Mouse (Mus musculus): ENCODE results near the gene Parp11.

Parp11 gene

DNA sequence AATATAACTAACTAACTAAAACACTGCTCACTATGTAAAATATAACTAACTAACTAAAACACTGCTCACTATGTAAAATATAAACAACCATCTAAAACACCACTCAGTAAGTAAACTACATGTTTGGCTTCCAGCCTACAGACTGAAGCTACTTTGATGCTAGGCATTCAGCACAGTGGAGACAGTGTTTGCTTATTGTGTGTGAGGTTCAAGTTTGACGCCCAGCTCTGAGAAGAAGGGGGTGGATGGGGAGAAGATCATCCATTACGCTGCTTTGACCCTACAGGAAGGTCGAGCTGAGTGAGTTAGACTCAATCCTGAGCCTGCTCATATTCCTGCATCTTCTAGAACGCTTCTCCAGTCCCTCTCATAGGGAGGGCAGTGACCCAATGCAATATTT lies 4.1 kb upstream of the Parp11 start:
- ChIA-PET POLR2A (interaction anchor here in 1 of 4 experiments (1.4 kb wide), 1 partner anchor 48 kb away, joined by 4 read pairs; no protein-coding TSS in a partner anchor), CTCF (no interaction called here)

DNA sequence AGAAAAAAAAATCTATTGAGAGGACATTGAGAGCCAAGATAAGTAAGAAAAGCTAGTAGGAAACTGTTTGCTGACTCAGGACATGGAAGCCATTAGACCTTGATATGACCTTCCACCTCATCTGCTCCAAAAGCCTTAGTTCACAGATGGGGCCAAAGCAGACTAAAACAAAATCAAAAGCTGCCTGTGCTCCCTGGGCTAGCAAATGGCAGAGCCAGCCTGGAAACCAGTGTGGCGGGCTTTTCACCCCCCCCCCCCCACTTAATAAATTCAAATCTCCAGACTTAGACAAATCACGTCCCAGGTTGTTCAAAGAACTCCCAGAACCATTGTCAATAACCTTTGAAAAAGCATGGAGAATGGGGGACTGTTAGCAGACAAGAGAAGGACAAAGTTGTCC lies 2.7 kb upstream of the Parp11 start:
- ChIA-PET CTCF (no interaction called here), POLR2A (interaction anchor here in 1 of 4 experiments (1.4 kb wide), 1 partner anchor 9 kb away, joined by 3 read pairs; no protein-coding TSS in a partner anchor)

DNA sequence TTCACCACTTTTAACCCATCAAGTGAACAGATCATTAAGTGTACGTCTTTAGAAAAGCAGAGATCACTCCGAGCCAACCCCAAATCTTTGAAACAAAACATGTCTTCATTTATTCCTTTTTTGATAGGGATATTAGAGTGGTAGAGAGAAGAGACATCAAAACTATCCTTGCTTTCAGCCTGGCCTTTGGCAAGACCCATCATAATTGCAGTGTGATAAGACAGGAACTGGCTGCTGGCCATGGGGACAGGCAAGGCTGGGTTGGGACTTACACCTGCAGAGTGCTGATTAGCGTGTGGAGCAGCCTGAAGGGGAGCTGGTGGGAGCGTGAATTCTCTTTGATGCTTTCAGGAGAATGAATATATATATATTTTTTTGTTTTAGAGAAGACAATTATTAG lies 2.2 kb upstream of the Parp11 start:
- ChIA-PET CTCF (no interaction called here), POLR2A (interaction anchor here in 1 of 4 experiments (1.4 kb wide), 1 partner anchor 9 kb away, joined by 3 read pairs; no protein-coding TSS in a partner anchor)

DNA sequence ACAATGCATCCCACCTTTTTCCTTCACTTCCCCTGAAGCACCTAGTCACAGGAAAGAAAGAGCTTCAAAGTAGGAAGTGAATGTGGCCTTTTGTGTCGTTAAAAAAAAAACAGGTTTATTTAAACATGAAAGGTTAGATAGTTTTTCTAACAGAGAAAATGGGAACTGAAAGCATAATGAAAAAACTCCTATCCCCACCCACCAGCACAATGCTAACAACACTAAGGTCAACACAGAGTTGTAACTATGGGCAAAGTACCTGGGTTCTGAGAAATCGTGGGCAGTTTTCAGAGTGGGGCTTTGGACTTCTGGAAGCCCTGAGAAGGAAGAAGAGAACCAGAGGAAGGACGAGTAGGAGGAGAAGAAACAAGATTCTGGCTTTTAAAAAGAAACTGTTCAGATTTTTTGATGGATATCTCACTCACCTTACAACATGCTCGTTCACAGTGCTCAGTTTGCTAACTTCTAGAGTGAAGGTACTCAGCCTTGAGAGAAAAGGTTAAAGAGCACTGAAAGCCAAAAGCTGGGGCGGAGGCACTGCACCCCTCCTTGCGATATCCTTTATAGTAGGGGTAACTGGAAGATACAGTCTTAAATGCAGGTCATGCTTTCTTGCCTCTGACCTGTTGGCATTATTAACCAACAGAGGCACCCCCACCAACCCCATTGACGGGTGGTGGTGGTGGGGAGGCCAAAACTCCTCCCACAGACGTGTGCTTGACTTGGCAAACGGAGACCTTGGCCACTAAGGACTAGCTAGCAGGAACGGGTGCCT lies 1.2 kb downstream of the Parp11 start:
- POLR2A ChIA-PET, result interaction anchor here in 1 of 4 experiments (0.5 kb wide), 1 partner anchor 299 kb away, joined by 4 read pairs; no protein-coding TSS in a partner anchor
- CTCF ChIA-PET, result interaction anchor here in 1 of 4 experiments (0.7 kb wide), 1 partner anchor 78 kb away, joined by 3 read pairs; no protein-coding TSS in a partner anchor

DNA sequence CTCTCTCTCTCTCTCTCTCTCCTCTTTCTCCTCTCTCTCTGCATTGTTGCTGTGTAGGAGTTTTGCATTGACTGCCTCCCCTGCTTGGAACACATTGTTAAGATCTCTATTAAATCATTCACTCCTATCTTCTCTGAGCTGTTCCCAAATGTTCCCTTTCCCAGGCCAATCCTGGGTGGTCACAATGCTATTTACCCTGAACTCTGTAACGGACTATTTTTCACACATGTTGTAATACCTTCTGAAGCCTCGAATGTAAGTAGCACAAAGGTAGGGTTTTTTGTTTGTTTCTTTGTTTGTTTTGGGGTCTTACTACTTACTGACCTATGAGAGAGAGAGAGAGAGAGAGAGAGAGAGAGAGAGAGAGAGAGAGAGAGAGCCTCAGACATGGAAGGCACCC lies 2.2 kb downstream of the Parp11 start:
- ChIA-PET CTCF (interaction anchor here in 3 of 4 experiments (0.5 to 0.7 kb wide), 5 partner anchors 79 to 1017 kb away, joined by 3 to 6 read pairs (median 4); no protein-coding TSS in a partner anchor), POLR2A (interaction anchor here in 2 of 4 experiments (0.5 to 0.7 kb wide), 4 partner anchors 8 to 365 kb away, joined by 3 to 4 read pairs (median 4); no protein-coding TSS in a partner anchor)

DNA sequence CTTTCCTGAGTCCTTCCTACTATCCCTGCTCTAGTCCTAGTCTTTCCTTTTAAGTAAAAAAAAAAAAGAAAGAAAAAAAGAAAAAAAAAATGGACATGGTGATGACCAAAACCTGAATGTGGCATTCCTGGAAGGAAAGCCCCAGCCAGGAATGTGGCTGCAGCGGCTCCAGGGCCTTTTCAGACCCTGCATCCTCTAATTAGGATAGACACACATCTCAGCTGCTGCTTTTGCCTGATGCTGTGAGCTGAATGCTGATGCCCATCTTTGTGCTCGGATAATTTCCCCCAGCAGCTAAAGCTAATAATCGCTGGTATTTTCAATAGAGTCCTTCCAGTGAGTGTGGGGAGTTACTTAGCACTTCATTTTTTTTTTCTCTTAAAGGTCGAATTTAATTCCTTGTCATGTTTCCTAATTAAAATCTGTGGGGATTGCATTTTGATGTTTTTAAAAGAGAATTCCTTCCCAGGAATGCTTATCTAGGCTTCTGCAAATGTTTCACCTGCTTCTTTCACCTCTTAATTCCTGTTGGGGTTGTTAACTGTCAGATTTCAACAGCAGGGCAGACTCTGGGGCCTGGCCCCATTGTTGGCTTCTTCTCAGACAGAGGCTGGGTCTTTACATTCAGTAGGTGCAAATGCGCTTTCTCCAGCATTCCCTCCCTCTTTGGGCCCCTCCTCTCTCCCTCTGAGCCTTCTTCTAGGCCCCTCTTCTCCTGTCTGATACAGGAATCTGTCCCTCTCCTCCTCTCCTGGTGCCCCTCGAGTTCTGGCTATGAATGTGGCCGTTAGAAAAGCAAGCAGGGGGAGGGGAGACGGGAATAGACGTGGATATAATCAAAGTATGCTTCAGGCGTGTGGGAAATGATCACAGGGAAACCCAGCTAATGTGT lies 3.1 kb downstream of the Parp11 start:
- POLR2A ChIA-PET, result interaction anchor here in 2 of 4 experiments (0.7 kb wide), 2 partner anchors 9 to 366 kb away, joined by 3 to 4 read pairs; no protein-coding TSS in a partner anchor
- CTCF ChIA-PET, result interaction anchor here in 2 of 4 experiments (0.6 to 0.7 kb wide), 3 partner anchors 177 to 365 kb away, joined by 5 to 6 read pairs (median 5); no protein-coding TSS in a partner anchor

DNA sequence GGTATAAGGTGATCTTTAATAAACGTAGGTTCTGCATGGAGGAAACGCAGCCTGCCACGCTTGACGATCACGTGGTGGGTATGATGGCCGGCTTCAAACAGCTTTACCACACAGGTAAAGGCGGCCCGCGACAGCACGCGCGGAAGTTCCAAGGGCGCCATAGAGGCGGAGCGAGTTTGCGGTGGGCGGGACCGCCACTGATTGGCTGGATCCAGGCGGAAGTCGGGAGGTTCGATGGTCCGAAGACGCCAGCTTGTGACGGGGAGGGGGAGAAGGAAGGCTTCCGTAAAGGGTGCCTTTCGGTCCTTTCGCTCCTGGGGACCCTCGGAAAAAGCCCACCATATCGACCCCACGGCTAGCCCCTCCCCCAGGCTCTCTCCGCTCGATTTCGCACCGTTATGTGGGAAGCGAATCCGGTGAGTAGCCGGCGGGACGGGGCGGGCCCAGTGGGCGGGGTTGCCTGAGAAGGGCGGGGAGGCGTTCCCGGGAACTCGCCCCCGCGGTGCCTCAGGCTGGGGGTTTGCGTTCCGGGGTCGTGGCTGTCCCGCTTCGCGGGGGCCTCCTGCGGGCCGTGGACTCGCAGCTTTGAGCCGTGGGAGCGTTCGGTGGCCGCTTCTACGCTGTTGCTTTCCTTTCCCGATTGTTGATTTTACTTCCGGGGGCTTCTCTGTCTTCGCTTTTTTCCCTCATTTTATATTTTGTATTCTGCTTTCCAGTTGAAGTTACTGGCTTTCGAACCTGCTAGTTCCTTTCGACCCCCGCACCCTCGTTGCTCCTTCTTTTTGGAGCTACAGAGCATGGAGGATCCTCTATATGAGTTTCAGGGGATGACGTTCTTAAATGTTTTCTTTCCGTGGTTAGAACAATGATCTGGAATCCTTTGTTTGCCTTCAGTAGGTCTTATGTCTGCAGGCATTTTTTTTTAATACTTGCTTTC lies 7.0 kb downstream of the Parp11 start:
- ChIA-PET POLR2A (interaction anchor here in 3 of 4 experiments (0.8 to 1.5 kb wide), 9 partner anchors 10 to 838 kb away, joined by 3 to 5 read pairs (median 3); no protein-coding TSS in a partner anchor), CTCF (interaction anchor here in 3 of 4 experiments (0.5 to 1.2 kb wide), 5 partner anchors 71 to 514 kb away, joined by 3 read pairs; partner anchors contain the start of genes D6Wsu163e (in 1 of the 3) and Rad51ap1 (in 1 of the 3))

DNA sequence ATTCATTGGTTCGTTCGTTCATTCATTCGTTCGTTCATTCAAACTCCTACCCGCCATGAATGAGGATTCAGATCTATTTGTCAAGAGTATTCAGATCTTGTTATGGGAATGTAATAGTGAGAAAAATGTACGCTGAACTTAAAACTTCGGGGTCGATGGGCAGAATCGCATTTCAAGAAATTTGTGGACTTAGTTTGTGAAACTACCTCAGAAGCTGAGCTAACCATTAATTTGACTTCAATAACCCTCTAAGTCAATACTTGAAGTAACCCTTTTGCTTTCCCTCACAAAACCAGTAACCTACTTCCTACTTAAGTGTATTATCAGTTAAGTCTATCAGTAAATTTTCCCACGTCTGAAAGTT lies 7.7 kb downstream of the Parp11 start:
- POLR2A ChIA-PET, result interaction anchor here in 1 of 4 experiments (1.5 kb wide), 1 partner anchor 746 kb away, joined by 4 read pairs; no protein-coding TSS in a partner anchor
- CTCF ChIA-PET, result no interaction called here

DNA sequence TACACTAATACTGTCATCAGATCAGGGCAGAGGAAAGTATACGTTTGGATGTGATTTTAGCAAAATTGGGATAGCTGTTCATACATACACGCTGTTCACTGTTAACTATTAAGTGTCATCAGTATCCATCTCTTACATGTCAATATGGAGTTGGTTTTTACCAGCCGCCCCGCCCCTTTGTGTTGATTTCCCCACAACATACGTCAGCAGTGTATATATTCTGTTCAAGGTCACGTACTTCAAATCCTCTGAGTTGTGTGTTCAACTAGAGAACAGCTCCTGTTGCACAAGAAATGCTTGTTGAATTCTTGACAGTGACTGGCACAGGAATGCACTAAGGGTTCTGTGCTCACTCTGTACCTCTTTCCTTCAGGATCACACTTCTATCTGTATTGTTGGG lies 8.2 kb downstream of the Parp11 start:
- CTCF ChIA-PET, result interaction anchor here in 1 of 4 experiments (0.7 kb wide), 1 partner anchor 72 kb away, joined by 3 read pairs; no protein-coding TSS in a partner anchor
- POLR2A ChIA-PET, result interaction anchor here in 2 of 4 experiments (0.8 to 1.0 kb wide), 2 partner anchors 105 to 347 kb away, joined by 3 read pairs; no protein-coding TSS in a partner anchor

DNA sequence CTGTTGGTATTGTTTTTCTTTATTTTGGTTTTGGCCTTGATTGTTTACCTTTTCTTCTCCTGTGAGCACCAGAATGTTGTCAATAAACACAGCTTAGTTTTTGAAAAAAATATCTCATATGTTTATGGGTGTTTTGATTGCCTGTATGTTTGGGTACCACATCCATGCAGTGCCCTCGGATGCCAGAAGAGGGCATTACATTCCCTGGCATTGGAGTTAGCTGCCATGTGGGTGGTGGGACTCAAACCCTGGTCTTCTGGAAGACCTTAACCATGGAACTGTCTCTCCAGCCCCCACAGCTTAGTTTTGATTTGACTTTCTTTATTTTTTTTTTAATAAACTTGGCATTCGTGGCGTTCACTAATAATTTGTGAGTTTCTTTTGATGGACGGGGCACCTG lies 8.8 kb downstream of the Parp11 start:
- ChIA-PET CTCF (interaction anchor here in 2 of 4 experiments (0.6 to 0.9 kb wide), 4 partner anchors 9 to 123 kb away, joined by 3 read pairs; partner anchors contain the start of gene Parp11 (in 1 of the 2)), POLR2A (interaction anchor here in 2 of 4 experiments (0.6 to 1.0 kb wide), 3 partner anchors 18 to 347 kb away, joined by 3 to 6 read pairs (median 3); no protein-coding TSS in a partner anchor)

DNA sequence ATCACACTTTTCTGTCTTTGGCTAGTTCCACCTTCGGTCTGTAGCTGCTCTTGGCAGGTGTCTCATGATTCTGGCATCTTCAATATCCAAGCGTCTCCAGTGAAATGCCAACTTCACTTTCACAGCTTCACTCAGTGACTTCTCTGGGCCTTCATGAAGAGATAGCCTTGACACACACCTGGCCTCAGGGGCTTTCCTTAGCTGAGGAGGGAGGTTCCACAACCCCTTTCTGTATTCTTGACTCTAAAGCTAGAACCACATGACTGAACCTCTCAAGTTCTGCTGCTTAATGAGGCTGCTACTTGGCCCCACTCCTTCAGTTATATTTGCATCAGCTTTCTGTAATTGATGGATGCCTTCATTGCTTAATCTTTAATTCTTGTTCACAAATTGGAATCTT lies 10.1 kb downstream of the Parp11 start:
- ChIA-PET CTCF (interaction anchor here in 2 of 4 experiments (0.7 to 2.1 kb wide), 2 partner anchors 16 to 85 kb away, joined by 3 to 4 read pairs; no protein-coding TSS in a partner anchor), POLR2A (interaction anchor here in 2 of 4 experiments (0.6 to 1.1 kb wide), 3 partner anchors 15 to 321 kb away, joined by 3 to 4 read pairs (median 3); no protein-coding TSS in a partner anchor)

DNA sequence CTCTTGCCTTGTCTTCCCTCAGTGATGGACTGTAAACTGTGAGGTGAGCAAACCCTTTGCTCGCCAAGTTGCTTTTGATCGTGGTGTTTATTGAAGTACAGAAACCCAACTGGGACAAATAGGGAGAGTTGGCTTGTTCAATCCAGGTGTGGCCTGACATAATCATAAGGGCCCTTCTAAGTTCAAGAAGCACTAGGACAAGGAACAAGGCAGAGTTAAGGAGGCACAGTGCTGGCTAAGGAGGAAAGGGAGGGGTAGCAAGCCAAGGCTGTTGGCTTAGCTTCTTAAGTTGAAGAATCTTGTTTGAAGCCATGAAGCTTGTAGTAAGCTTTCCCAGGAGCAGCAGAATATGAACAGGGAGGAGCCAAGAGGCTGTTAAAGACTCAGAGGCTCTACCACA lies 13.1 kb downstream of the Parp11 start:
- ChIA-PET CTCF (no interaction called here), POLR2A (no interaction called here)

DNA sequence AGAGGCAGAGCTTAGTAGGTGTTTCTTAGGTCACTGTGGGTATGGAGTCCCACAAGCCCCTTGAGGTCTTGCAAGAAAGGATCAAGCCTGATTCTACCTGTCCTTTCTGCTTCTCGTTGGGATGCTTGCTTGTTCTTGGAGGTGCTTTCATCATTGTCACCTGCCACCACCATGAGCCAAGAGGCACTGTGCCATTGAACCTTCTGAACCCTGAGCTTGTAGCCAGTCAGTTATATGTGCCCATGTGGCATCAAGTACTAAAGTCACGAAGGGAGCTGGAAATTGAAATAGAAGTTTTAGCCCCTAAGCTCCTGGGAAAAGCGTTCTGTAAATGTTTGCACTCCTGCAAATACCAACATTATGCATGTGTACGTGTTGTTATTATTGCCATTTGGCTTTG lies 14.9 kb downstream of the Parp11 start:
- ChIA-PET CTCF (interaction anchor here in 1 of 4 experiments (2.0 kb wide), 1 partner anchor 15 kb away, joined by 4 read pairs; the partner anchor contains the start of gene Parp11), POLR2A (interaction anchor here in 1 of 4 experiments (1.5 kb wide), 1 partner anchor 10 kb away, joined by 5 read pairs; no protein-coding TSS in a partner anchor)

DNA sequence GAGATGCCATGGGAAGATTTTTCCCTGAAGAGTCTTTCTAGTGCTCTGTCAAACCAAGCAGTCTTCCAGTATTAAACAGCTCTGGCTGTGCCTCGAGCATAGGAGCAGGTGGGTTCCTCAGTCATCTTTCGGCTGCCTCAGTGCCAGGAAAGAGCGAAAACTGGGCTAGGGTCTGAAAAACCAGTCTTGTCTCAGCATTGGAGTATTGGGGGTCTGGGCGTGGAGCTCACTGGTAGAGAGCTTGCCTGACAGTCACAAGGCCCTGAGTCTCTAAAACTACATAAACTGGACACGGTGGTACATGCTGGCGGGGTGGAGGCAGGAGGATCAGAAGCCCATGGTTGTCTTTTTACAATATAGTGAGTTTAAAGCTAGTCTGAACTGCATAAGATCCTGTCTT lies 15.6 kb downstream of the Parp11 start:
- POLR2A ChIA-PET, result interaction anchor here in 1 of 4 experiments (1.5 kb wide), 1 partner anchor 10 kb away, joined by 5 read pairs; no protein-coding TSS in a partner anchor
- CTCF ChIA-PET, result interaction anchor here in 2 of 4 experiments (0.5 to 2.0 kb wide), 2 partner anchors 16 to 139 kb away, joined by 3 to 4 read pairs; partner anchors contain the start of gene Parp11 (in 1 of the 2)

DNA sequence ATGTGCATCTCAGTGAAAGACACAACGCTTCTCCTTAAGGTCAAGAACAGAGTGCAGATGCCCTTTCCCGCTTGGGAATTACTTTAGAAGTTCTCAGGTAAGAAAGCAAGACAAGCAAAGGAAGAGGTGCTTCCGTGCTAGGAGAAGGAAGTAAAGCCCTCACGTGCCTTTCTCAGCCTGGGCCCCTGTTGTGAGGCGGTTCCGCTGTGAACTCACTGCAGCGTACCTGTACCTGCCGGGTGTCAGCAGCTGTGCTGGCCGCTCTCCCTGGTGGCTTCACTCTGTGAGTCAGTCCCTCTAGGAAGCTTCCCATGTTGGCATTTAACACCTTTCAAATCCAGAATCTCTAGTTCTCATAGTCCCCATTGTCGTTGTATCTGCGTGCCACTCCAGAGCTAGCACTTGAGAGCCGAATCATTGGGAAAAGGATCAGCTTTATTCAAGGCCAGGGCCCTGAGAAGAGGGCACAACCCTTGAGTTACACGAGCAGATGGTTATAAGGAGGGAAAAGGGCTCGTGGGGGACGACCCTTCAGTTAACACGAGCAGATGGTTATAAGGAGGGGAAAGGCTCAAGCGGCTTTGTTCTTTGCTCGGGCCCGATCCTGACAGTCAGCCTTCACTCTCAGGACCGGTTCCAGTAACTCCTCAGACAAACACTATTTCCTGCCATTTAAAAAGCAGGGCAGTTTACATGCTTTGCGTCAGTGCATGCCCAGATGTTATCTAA lies 16.8 kb downstream of the Parp11 start:
- POLR2A ChIA-PET, result interaction anchor here in 1 of 4 experiments (1.3 to 1.5 kb wide), 2 partner anchors 8 to 10 kb away, joined by 4 to 5 read pairs; no protein-coding TSS in a partner anchor
- CTCF ChIA-PET, result interaction anchor here in 3 of 4 experiments (0.5 to 2.0 kb wide), 6 partner anchors 17 to 42 kb away, joined by 3 to 4 read pairs (median 3); partner anchors contain the start of gene Parp11 (in 3 of the 3)

DNA sequence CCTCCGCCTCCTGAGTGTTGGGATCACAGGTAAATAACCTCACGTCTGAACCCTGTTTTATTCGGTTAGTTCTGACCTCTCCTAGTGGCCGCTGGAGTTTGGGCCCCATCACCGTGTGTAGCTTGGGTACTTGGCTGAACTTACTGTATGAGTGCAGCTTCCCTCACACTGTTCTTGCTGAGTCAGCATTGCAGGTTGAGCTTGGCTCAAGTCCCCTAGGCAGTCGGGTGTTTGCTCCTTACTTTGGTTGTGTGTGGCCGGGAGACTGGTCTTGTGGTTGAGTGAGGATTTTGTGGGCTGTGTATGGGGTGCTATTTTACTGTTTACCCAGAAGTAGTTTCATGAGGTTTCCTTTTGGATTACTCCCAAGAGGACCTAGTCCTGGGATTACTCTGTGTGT lies 17.9 kb downstream of the Parp11 start:
- ChIA-PET POLR2A (interaction anchor here in 1 of 4 experiments (1.3 kb wide), 1 partner anchor 11 kb away, joined by 4 read pairs; no protein-coding TSS in a partner anchor), CTCF (no interaction called here)
